Mouse (Mus musculus) brain, embryonic 14.5 days (tissue): ENCODE measurements at regions not wholly inside any gene's neighbourhood (a gene's known extent, or its start where the extent isn't known, plus 50 kb on each side); places are given as distances from the start of the nearest gene placed in this dataset.

Experiments used
- DNase-seq: peaks from one replicate; pipeline ENCODE4 v3.0.0-alpha.2; 2011; ENCODE audit warnings: low read depth
- CTCF ChIP-seq: fragments of 200-500 bp; IDR thresholded peaks from 2 replicates; pipeline ENCODE4 v1.5.1; 2012; ENCODE audit warnings: inconsistent platforms, mild to moderate bottlenecking, moderate library complexity, borderline replicate concordance; ENCODE audit not compliant: insufficient read depth, insufficient read length; ENCODE audit errors: extremely low read depth
- POLR2A ChIP-seq: fragments of 200-500 bp; IDR thresholded peaks from 2 replicates; pipeline ENCODE4 v1.6.1; 2012; ENCODE audit warnings: mild to moderate bottlenecking, inconsistent platforms, borderline replicate concordance; ENCODE audit not compliant: poor library complexity, insufficient read depth, insufficient read length, severe bottlenecking; ENCODE audit errors: extremely low read depth

DNA sequence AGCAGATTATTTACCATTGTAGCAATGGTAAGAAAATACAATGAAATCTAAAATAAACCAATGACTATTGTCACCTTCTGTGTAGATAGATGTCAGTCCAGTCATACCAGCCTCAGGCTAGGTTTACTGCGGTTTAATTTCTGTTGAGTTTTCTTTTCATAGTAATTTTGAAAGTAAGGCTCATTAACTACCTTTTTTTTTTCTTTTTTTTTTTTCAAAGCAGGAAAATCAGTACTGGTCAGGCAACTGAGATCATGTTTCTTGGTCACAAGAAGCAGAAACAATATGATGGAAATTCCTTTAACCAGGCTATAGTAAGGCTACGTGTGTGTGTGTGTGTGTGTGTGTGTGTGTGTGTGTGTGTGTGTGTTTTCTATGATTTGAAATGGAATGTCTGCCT, 622.0 kb downstream of the Nfib start:
- DNase-seq, result no peak
- TF ChIP-seq POLR2A (no peak), CTCF (no peak)

DNA sequence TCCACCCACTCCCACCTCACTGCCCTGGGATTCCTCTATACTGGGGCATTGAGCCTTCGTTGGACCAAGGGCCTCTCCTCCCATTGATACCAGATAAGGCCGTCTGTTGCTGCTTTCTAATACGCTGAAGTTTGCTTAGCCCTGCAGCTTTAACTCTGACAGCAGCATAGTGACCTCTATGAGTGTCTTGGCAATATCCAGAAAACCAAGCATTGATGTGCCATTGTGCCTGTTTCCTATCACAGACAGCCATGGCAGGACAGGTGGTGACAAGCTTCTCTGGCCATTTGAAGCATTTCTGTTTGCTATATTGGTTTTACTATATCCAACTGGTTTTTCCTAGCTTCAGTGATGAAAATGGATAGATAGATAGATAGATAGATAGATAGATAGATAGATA, 625.4 kb upstream of the Mpdz start:
- TF ChIP-seq POLR2A, result no peak
- TF ChIP-seq CTCF, result no peak
- no peak for DNase-seq

DNA sequence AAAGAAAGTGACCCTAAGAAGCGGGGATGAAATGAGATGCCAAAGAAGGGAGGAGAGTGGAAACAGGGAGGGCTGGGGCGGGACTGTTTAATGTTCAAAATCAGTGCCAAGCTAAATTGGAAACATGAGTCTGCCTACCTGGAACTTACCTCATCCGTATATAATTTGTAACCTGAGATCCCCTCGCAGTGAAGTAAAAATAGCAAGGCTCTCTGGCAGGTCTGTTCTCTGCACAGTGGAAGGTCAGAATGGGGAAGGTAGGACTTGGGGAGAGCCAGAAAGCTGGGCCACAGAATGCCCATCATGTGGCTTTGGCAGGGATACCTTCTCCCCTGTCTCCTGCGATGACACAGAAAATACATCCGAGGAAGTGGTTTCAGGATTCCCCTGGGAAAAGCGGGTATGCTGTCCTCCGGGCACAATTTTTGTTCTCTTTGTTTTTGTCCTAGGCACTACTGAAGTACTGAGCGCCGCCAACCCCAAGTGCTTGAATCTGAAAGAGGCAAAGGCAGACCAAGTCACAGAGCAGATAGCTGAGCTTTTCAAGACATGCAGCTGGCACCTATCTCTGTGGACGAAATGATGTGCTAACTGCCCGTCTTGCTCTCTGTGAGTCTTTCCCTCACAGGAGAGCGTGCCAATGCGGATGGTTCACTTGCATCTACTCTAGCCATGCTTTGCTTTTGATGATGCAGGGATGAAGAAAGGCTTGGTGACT, 623.2 kb upstream of the Mpdz start:
- DNase-seq, result no peak
- TF ChIP-seq CTCF, result no peak
- TF ChIP-seq POLR2A, result no peak

DNA sequence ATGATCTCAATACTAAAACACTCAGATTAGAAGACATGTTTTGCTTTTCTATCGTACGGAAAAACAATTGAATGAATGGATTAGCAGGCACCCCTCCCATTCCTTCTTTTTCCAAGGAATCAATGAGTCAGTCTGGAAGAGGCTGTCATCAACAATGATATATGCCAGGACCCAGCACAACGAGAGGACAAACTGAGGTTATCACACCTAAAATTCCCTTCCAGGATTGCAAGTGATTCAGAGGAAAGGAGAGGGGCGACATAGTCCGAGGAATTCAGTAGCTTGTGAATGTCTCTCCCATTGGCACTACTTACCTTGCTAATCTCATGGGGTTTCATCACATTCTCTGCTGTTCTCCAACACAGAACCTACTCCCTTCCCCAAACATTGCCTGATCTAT, 620.1 kb upstream of the Mpdz start:
- TF ChIP-seq CTCF, result no peak
- no peak for TF ChIP-seq POLR2A

DNA sequence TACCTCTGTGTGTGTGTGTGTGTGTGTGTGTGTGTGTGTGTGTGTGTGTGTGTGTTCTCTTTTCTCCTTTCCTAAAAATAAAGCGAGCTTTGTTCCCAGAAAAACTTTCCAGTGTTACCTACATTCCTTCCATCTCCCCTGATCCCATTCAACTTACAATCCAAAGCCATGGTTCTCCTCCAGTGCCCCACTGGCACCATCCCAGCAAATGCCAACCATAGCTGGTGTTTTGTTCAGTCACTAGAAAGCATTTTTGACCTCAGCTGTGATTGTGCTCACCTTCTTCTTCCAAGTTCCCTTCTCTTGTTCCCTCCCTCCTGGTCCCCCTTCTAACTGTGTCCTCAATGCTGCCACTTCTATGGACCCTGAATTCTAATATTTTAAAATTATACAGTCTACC, 614.1 kb upstream of the Mpdz start:
- no peak for DNase-seq
- no peak for TF ChIP-seq CTCF

More for the DNA sequence above, 620.1 kb upstream of the Mpdz start:
- no peak for DNase-seq

DNA sequence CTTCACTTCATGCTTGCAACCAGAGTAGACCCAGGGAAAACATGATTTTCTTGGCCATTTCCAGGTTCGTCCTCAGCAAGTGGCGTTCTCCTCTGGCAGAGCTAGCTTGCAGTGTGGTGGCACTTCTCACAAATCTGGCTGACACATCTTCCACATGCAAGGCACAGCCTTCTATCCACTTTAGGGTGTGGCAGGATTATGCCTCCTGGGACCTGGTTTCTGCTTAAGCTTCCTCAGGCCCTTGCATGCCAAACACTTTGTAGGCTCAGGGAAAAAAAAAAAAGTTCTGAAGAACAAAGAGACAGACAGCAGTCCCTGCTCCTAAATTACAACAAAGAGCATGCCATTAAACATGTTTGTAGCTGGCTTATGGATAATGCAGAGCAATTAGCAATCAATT, 605.6 kb upstream of the Mpdz start:
- TF ChIP-seq CTCF (no peak), POLR2A (no peak)
- DNase-seq, result no peak

DNA sequence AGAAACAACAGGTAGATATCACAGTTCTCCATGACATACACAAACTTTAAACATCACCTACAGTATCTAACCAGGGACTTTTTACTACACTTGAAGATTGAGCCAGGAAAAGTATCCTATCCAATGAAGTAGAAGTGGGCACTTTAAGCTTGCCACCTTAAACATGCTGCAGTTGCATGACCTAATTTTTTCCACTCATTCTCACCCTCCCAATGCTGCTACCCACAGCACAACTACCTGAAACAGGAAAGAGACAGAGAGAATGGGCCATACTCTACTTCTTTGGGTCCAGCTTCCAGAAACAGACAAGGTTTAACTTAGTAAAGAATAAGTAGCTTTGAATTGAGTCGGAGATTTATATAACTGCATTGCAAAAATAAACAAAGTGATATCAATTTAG, 594.9 kb upstream of the Mpdz start:
- no peak for DNase-seq
- TF ChIP-seq CTCF, result no peak

DNA sequence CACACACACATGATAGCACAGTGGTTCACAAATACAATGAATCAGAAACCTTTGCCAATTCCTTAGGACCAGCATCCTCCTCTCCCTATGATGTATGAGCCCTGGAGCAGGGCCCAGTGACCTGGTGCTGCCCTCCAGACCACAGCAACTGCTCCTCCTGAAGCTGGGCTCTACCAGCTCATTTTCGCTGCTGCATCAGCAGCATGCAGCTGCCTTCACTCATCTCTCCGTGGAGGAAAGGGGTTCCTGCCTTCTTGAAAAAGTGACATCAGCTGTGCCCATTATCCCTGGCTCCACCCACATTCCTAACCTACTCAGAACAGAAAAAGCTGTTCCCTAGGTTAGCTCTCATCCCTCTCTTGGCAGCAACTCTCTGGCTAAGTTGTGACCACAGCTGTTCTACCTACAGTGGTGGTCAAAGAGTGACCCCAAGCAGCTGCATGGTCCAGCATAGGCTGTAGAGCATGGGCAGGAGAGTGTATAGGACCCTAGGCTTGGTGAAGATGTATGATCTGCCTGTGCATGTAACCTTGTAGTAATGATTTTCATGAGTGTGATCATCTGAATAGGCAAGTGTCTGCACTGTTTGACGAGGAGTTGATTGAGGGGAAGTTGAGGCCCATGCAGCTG, 592.6 kb upstream of the Mpdz start:
- TF ChIP-seq CTCF, result no peak
- no peak for DNase-seq

DNA sequence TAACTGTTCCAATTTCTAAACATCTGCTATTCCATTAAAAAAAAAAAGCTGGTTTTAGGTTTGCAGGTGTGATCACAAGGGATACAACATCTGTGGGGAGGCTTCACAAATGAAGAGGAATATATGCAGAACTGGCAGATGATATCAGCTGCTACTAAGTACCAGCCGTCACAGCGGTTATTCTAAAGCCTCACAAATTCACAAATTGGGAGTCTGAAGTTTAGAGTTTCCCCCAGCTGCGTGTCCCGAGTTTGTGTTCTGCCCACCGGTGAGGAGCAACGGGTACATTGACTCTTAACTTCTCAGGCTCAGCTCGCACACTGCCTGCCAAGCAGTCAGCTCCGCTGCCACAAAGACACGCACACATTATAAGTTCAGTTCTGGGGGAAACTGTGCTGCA, 586.6 kb upstream of the Mpdz start:
- no peak for DNase-seq
- no peak for TF ChIP-seq POLR2A
- no peak for TF ChIP-seq CTCF

DNA sequence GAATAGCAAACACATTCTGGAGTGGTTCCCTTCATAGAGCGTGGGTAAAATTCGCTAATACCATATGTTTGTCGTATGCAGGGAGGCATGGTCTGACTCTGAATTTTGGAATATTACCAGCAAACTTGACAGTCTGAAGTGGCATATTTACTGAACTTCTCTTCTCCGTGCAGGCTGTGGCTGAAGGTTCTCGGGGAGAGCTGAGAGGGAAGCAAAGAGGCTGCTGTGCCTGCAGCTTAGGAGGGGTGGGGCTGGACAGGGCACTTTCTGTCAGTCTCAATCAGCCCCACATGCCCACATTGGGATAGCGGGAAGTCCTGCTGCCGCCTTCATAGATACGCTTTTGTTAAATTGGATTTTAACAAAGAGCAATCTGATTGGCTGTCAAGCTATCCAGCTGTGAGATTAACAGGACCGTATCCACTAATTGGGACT, 584.8 kb upstream of the Mpdz start:
- no peak for TF ChIP-seq CTCF
- peak; percentile 79 for DNase-seq

DNA sequence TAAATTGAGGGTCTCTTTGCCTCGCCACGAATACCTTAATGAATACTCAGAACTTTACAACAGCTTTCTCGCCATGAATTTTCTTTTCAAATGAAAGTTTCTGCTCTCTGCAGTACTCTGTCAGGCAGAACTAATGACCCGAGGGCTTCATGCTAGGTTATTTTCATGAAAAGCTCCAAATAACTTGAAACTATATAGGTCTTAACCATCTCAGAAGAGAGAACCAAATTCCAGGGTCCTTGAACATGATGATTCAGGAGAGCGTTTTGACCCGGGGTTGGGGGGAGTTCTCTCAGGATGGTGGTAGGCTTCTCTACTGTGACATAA, 558.8 kb upstream of the Mpdz start:
- DNase-seq, result no peak
- TF ChIP-seq POLR2A (no peak), CTCF (no peak)

DNA sequence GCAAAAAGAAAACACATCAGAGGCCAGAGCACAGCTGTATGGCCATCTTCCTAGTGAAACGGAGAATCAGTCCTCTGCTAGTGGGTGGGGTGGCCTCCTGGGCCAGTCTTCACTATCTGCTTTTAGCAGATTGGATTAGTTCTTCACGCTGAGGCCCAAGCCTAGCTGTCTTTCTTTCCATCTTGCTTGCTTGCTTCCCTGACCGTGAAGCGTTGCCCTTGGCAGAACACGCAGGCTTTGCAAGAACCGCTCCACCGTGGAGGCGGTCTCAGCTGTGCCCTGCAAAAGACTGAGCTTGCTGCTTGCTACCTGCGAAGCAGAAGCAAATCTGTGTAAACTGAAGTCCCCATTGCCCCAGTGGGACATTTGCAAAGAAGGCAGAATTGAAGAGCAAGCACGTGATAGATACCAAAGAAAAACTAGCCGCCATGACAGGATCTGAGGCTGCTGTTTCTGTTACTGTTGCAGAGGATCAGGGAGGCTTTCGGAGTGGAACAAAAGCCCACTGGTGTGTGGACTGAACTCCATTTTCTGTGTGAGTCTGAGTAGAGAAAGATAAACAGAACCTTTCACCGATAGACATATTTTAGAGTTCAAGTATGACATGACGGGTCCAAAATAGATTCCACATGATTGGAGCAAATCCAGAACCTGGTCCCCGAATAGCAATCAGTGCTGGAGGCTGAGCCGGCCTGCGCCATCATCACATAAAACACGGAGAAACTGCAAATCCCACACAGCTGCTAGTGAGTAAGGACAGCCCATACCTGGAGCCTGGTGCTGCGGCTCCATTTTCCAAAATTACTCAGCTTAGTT, 558.2 kb upstream of the Mpdz start:
- peak; percentile 60 for DNase-seq

More for the DNA sequence above, 558.2 kb upstream of the Mpdz start:
- no peak for TF ChIP-seq CTCF
